Mouse (Mus musculus) gastrocnemius, postnatal 36 days (tissue): Measurements from ENCODE around the gene Sgms2. TPM values are rescaled to one million over a fixed set of nuclear protein-coding genes. Genes with fewer than 3 reads are reported as not detected.
A peak's percentile ranks its signal among the peaks of the same experiment; 100 is the strongest.

ENCODE experiments used
- DNase-seq, 2 experiments: peaks; one replicate each; pipeline ENCODE4 v3.0.0; 2022
- intact Hi-C: fragments of 180-260 bp; cut with DNase I; formaldehyde crosslinking; loops from one replicate; pipeline ENCODE4 v1.15.1; 2025
- total RNA-seq, 2 experiments: library from RNA; stranded (reverse); gene quantifications; 2 replicates each; pipeline ENCODE4 v1.2.3; 2021

Sgms2 gene
- total RNA-seq, 2 experiments from 2014 or later: 1.4 to 2.2 TPM

DNA sequence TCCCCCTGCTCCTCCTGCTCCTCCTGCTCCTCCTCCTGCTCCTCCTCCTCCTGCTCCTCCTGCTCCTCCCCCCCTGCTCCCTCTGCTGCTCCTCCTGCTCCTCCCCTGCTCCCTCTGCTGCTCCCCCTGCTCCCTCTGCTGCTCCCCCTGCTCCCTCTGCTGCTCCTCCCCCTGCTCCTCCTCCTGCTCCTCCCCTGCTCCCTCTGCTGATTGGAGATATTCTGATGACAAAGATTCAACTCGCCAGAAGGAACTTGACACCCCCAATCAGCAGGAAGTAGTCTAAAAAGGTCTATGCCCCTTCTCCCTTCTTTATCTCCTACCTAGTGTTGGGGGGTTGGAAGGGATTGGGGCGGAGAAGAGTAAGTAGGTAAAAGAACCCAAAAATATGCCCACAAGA lies 173.0 kb downstream of the Sgms2 start:
- intact Hi-C loops: no loop called here
- DNase-seq: no peak

DNA sequence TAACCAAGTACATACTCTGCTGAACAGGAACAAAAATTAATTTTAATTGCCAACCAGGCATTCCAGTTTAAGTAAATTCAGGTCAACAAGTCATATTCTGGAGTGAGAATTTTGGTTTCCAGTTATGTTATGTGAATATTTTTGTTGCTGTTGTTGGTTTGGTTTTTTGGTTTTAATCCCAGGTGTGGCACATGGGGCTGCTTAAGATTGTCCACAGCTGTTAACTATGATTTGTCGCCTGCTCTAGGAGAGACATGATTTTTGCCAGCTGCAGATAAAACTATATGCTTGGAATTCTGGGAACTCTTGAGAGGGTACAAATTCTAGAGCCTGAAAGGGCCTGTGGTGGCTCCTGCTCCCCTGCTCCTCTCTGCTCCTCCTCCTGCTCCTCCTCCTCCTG lies 174.1 kb downstream of the Sgms2 start:
- DNase-seq: no peak
- intact Hi-C loops: no loop called here

DNA sequence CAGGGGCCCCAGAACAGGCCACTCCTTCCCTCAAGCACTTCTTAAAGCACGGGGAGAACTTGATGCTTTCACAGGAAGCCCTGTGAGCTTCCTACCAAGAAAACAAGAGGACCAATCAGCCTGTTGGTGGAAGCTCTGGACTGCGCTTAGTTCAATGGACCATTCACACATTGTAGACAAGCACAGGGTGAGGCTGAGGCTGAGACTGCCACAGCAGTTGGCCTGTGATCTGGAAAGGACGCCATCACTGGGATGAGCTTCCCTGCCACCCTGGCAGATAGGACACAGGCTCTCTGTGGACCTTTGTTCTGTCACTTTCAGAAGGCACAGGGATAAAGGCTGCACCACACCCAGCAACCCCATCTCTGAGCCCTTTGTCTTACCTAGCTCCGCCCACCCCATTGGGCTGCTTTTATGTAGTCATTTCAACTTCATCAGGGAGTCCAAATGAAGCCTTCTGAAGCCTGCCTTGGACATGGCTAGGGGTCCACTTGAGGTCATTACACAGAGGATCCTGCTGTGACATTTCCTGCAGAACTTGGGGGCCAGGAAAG lies 175.2 kb downstream of the Sgms2 start:
- intact Hi-C loops: no loop called here
- no peak for DNase-seq

- intact Hi-C loops: no loop called here
- DNase-seq: no peak
Measured at GRCm38 (mm10) chr3:131312340-131312739, 178.9 kb downstream of the Sgms2 start.

- no peak for DNase-seq
- intact Hi-C loops: no loop called here
Measured at GRCm38 (mm10) chr3:131310572-131310971, 180.6 kb downstream of the Sgms2 start.

DNA sequence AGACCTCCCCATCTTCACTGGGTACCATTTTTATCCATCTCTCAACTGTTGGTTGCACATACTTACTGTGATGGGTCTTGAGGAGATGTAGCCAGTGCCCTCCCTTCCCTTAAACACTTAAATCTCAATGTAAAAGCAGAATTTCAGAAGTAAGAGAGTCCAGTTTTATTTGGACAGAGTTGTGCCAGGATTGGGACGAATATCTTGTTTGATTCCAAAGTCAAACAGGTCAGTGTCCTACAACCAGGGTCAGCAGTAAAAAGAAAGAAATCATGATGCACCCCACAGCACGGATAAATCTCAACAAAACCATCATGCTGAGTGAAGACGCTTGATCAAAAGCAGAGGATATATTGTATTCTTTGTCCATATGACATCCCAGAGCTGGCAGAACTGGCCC lies 183.4 kb downstream of the Sgms2 start:
- intact Hi-C loops: no loop called here
- no peak for DNase-seq

- DNase-seq: no peak
- intact Hi-C loops: no loop called here
Measured at GRCm38 (mm10) chr3:131306255-131306654, 185.0 kb downstream of the Sgms2 start.

DNA sequence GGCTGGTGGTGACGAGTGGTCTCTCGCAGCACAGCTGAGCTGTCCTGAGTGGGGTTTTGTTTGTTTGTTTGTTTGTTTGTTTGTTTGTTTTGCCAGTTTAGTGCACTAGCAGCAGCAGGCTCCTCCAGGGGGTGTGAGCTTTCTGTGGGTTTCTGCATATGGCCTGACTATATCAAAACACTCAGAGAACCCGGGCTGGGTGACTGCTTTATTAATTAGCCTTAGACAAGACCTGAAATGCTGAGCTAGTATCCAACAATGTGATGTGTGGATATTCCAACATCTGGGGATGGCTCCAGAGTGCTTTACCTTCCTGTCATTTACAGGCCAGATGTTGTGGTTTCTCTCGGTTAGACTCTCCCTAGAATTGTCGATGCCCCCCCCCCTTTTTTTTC lies 187.9 kb downstream of the Sgms2 start:
- intact Hi-C loops: loop anchor here (5.0 kb wide), 1 partner anchor 249 kb away; no protein-coding TSS in a partner anchor
- no peak for DNase-seq

DNA sequence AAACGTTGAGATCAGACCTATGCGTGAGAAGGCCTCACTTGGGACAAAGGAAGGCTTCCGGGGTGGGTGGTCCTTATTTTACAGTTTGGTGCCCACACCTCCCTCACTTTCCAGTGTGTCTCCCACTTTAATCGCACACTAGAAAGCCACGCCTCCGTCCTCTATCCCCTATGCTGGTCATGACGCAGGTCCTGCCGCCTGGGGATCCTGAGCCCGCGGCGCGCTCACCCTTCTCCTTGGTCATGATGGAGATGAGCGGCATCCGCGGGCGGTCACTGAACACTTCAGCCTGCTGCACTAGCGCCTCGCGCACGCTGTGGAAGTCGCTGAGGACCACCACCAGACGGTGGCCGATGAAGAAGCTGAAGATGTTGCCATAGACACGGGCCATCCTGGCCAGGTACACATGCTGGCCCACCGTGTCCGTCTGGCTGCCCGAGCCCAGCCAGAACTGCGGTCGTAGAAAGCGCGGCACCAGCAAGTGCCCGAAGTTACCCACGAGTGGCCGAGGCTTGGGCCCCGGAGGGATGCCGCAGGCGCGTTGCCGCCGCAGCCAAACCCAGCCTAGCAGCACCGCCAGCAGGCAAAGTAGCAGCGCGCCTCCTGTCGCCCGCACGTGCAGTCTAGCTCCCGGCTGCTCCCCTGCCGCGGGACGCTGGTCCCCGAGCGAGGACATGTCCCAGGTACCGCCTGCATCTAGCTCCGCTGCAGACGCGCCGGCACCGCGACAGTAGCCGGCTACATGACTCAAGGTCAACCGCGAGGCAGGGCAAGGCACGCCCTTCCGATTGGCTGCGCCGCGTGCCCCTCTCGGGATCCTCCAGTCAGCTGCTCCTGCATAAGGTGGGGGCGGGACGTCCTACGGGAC lies 188.5 kb downstream of the Sgms2 start, which contains the start of gene Cyp2u1:
Gene Cyp2u1, minus strand, starts transcription at position 776 of the 868 bp plus-strand sequence.
- intact Hi-C loops: loop anchor here (5.0 kb wide), 1 partner anchor 250 kb away; no protein-coding TSS in a partner anchor

GRCm38 (mm10) chr3:131299908-131300307 lies 191.3 kb downstream of the Sgms2 start:
- intact Hi-C loops: loop anchor here (5.0 kb wide), 1 partner anchor 252 kb away; no protein-coding TSS in a partner anchor
- no peak for DNase-seq

More for the DNA sequence above, 188.5 kb downstream of the Sgms2 start, which contains the start of gene Cyp2u1:
- peak; percentile 85 to 88 for DNase-seq

GRCm38 (mm10) chr3:131299078-131299477 lies 192.1 kb downstream of the Sgms2 start:
- DNase-seq: no peak
- intact Hi-C loops: no loop called here

- intact Hi-C loops: no loop called here
- DNase-seq: no peak
Measured at GRCm38 (mm10) chr3:131296893-131297292, 194.3 kb downstream of the Sgms2 start.

GRCm38 (mm10) chr3:131295513-131296200 lies 195.6 kb downstream of the Sgms2 start:
- intact Hi-C loops: no loop called here
- DNase-seq: no peak

GRCm38 (mm10) chr3:131294503-131294902 lies 196.7 kb downstream of the Sgms2 start:
- DNase-seq: no peak
- intact Hi-C loops: no loop called here

DNA sequence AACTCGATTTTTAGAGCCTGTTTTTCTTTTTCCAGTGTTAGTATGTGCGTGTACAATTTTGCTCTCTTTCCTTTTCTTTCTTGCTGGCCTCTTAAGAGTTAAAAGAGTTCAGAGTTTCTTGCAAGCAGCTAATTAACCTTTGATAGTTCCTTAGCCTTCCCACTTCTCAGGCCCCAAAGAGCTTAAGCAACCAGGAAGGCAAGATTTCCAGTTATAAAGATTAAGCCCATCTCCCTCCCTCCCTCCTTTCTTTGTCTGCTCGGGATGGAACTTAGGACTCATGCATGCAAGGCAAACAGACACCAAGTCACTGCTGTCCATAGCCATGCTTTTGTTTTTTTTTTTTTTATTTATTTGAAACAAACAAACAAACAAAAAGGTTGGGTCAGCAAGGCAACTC lies 198.3 kb downstream of the Sgms2 start:
- DNase-seq: no peak
- intact Hi-C loops: no loop called here

DNA sequence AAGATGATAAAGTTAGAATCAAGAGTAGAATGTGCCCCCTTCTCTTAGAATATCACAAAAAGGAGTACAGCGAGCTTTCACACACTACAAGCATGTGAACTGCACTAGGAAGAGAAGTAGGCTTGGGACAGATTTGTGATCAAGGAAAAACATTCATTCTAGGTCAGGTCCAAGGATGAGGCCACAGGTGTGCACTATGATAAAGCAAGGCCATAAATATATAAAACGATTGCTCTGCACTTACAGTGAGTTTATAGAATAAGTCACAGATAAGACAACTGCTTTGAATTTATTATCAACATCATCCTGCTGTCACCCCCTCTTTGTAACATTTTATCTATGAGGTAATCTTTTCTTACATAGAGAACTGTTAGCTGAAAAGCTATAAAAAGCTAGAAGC lies 198.9 kb downstream of the Sgms2 start:
- no peak for DNase-seq
- intact Hi-C loops: no loop called here

- no peak for DNase-seq
- intact Hi-C loops: no loop called here
Measured at GRCm38 (mm10) chr3:131291890-131292289, 199.3 kb downstream of the Sgms2 start.

GRCm38 (mm10) chr3:131274151-131274550 lies 217.1 kb downstream of the Sgms2 start:
- DNase-seq: no peak
- intact Hi-C loops: no loop called here

- no peak for DNase-seq
- intact Hi-C loops: no loop called here
Measured at GRCm38 (mm10) chr3:131272374-131273100, 218.7 kb downstream of the Sgms2 start.

- DNase-seq: peak; percentile 80 to 83
- intact Hi-C loops: no loop called here
Measured at GRCm38 (mm10) chr3:131271559-131272373, 219.4 kb downstream of the Sgms2 start, which contains the start of gene Hadh. Gene Hadh, minus strand, starts transcription at chr3:131272101.
